Comparison of ENCODE assay signal across 9 mouse cellular contexts in genomic region chr2:179200495-179200894, GRCm38 (mm10).
DNase-seq lines count a peak whose midpoint lies in the region; ATAC-seq lines count a peak whose summit lies in the region.
"Had no signal": no experiment of that assay in that cellular context is flagged by ENCODE, and none has a peak within 500 bp of the region (broad histone marks: within the 10 kb centered on the region; RNA-seq: fewer than 3 reads in every experiment).

No protein-coding gene starts in this region.

- WGBS in liver, embryonic 12.5 days (ENCODE audit: insufficient replicate concordance), result 10% methylated on average over 6 of the region's 6 CpGs
- WGBS in neural tube, embryonic 11.5 days, result 13% methylated on average over 6 of the region's 6 CpGs

- no peak overlapping the region for H3K4me2 ChIP-seq in liver, embryonic 12.5 days
- no peak overlapping the region for H3K4me2 ChIP-seq in neural tube, embryonic 11.5 days (ENCODE audit: low read depth)
- H3K4me2 ChIP-seq: hindbrain, embryonic 15.5 days had no signal

- H3K36me3 ChIP-seq in liver, embryonic 12.5 days, result no peaks in the 10 kb centered on the region
- H3K36me3 ChIP-seq in neural tube, embryonic 11.5 days (ENCODE audit: control insufficient read depth, insufficient read depth, low read length), result no peaks in the 10 kb centered on the region
- H3K36me3 ChIP-seq: hindbrain, embryonic 15.5 days had no signal

- 0 out of 2 replicates have a peak, but pooled peaks cover 5% of the 10 kb centered on the region for H3K9me3 ChIP-seq in liver, embryonic 12.5 days (replicated peaks)
- no peaks in the 10 kb centered on the region for H3K9me3 ChIP-seq in neural tube, embryonic 11.5 days (ENCODE audit: control insufficient read depth, low read length)
- H3K9me3 ChIP-seq: hindbrain, embryonic 15.5 days had no signal

- H3K27me3 ChIP-seq in liver, embryonic 12.5 days (replicated peaks), result no peaks in the 10 kb centered on the region
- H3K27me3 ChIP-seq in neural tube, embryonic 11.5 days (ENCODE audit: control insufficient read depth, insufficient read depth, low read length), result no peaks in the 10 kb centered on the region
- H3K27me3 ChIP-seq: hindbrain, embryonic 15.5 days had no signal

- no peaks in the 10 kb centered on the region for H3K4me1 ChIP-seq in liver, embryonic 12.5 days
- no peaks in the 10 kb centered on the region for H3K4me1 ChIP-seq in neural tube, embryonic 11.5 days (ENCODE audit: control insufficient read depth, insufficient read depth, low read length)
- H3K4me1 ChIP-seq: hindbrain, embryonic 15.5 days had no signal

- DNase-seq in adrenal gland, postnatal 14 days, result peak; percentile 61
- no peak for DNase-seq in adrenal gland, adult 2 months
- DNase-seq in liver, result peak; percentile 59
- peak; percentile 72 for DNase-seq in forelimb bud, embryonic 11.5 days (ENCODE audit: low read depth, low spot score)
- peak; percentile 70 for DNase-seq in neural tube, embryonic 11.5 days (ENCODE audit: low spot score)
- DNase-seq in frontal cortex, adult 2 months (ENCODE audit: extremely low spot score in 1 of 2, low spot score in 1 of 2), result no peak
- no peak for DNase-seq in left cerebral cortex, adult 11 months (ENCODE audit: low spot score)

- no peak for ATAC-seq in liver, embryonic 12.5 days
- no peak for ATAC-seq in neural tube, embryonic 11.5 days (ENCODE audit: insufficient read depth, low FRiP score, low TSS enrichment)

- H3K27ac ChIP-seq in liver, embryonic 12.5 days, result no peak overlapping the region
- H3K27ac ChIP-seq in neural tube, embryonic 11.5 days (ENCODE audit: low read depth, low read length), result no peak overlapping the region
- H3K27ac ChIP-seq: hindbrain, embryonic 15.5 days had no signal

- no peak overlapping the region for H3K4me3 ChIP-seq in liver, embryonic 12.5 days
- no peak overlapping the region for H3K4me3 ChIP-seq in neural tube, embryonic 11.5 days (ENCODE audit: low read depth, low read length)
- H3K4me3 ChIP-seq: hindbrain, embryonic 15.5 days had no signal

- no peak overlapping the region for H3K9ac ChIP-seq in liver, embryonic 12.5 days
- H3K9ac ChIP-seq in neural tube, embryonic 11.5 days (ENCODE audit: low read length), result no peak overlapping the region
- H3K9ac ChIP-seq: hindbrain, embryonic 15.5 days had no signal

Comparison
In these comparisons a context has a peak if more than half of its experiments do, and no peak if none do; other contexts are left out.
1. DNase-seq: peak in adrenal gland, postnatal 14 days (single experiment), liver (single experiment), forelimb bud, embryonic 11.5 days (single experiment) and neural tube, embryonic 11.5 days (single experiment); none in adrenal gland, adult 2 months (single experiment), frontal cortex, adult 2 months (0 of 2) and left cerebral cortex, adult 11 months (single experiment).